Mouse (Mus musculus) liver, embryonic 11.5 days (tissue): ENCODE measurements around the gene Plekha6. TPM values are rescaled to one million over a fixed set of nuclear protein-coding genes. Genes with fewer than 3 reads are reported as not detected.
A peak's percentile ranks its signal among the peaks of the same experiment; 100 is the strongest.

ENCODE experiments used
- ATAC-seq: fragments of 200-750 bp; cut with Nextera tagmentation; replicated peaks from 2 replicates; pipeline ENCODE4 v1.8.0; 2017; ENCODE audit warnings: moderate number of reproducible peaks, mild to moderate bottlenecking, moderate TSS enrichment, moderate library complexity; ENCODE audit not compliant: low FRiP score
- DNase-seq: peaks from one replicate; pipeline ENCODE4 v3.0.0-alpha.2; 2017; ENCODE audit warnings: low spot score
- H3K27ac ChIP-seq: fragments of 300-500 bp; sonication (generic); 2 replicates; pipeline ENCODE4 v1.5.1; 2014; ENCODE audit warnings: mild to moderate bottlenecking, low read depth, low read length, control low read depth
- H3K27me3 ChIP-seq: fragments of 300-500 bp; sonication (generic); replicated peaks from 2 replicates; pipeline ENCODE4 v1.6.1; 2014; ENCODE audit warnings: low read length, mixed read lengths; ENCODE audit not compliant: control insufficient read depth, insufficient read depth
- H3K36me3 ChIP-seq: fragments of 300-500 bp; sonication (generic); 2 replicates; pipeline ENCODE4 v1.6.1; 2014; ENCODE audit warnings: mild to moderate bottlenecking, low read length, moderate library complexity, mixed read lengths; ENCODE audit not compliant: control insufficient read depth, insufficient read depth
- H3K4me1 ChIP-seq: fragments of 300-500 bp; sonication (generic); replicated peaks from 2 replicates; pipeline ENCODE4 v1.6.1; 2014; ENCODE audit warnings: low read length, mixed read lengths; ENCODE audit not compliant: control insufficient read depth, insufficient read depth
- H3K4me2 ChIP-seq: fragments of 300-500 bp; sonication (generic); 2 replicates; pipeline ENCODE4 v1.6.1; 2014; ENCODE audit warnings: mild to moderate bottlenecking, control low read depth, moderate library complexity
- H3K4me3 ChIP-seq: fragments of 300-500 bp; sonication (generic); 2 replicates; pipeline ENCODE4 v1.5.1; 2014; ENCODE audit warnings: low read depth, low read length, control low read depth
- H3K9ac ChIP-seq: fragments of 300-500 bp; sonication (generic); 2 replicates; pipeline ENCODE4 v1.6.1; 2014; ENCODE audit warnings: low read depth, low read length, control low read depth
- H3K9me3 ChIP-seq: fragments of 300-500 bp; sonication (generic); 2 replicates; pipeline ENCODE4 v1.6.1; 2016; ENCODE audit warnings: low read length, inconsistent platforms, mixed read lengths; ENCODE audit not compliant: control insufficient read depth
- WGBS: fragments of 180-500 bp; shearing (Covaris S2); extraction: QIAGEN DNeasy Blood & Tissue Kit; methylation state at CpG from one replicate; pipeline ENCODE4 v1.1.7; 2014; 5-methylcytosine and 5-hydroxymethylcytosine counted together
- polyA plus RNA-seq: library from polyadenylated mRNA; unstranded; fragments of >200 nt; fragmentation: Nextera tagmentation; extraction: Ambion mirVana; gene quantifications from 2 replicates; pipeline ENCODE4 v1.2.1, GENCODE M21; 2014

Plekha6 gene
- polyA plus RNA-seq, 1 experiment from 2014 or later, result 4.3 TPM

GRCm38 (mm10) chr1:133182016-133182705 lies 18.2 kb downstream of the Plekha6 start:
- DNase-seq (peak; percentile 44), ATAC-seq (no peak; the same call in 1 of the 2 replicates)
- H3K36me3 ChIP-seq, result no peaks in the 10 kb centered on the region
- no peaks in the 10 kb centered on the region for H3K9me3 ChIP-seq
- no peak overlapping the region for H3K27ac ChIP-seq
- peaks cover 11% of the 10 kb centered on the region; the same call in 1 of the 2 replicates for H3K4me1 ChIP-seq
- H3K27me3 ChIP-seq, result peaks cover 34% of the 10 kb centered on the region
- 2% methylated on average over 24 of the region's 25 CpGs for WGBS
- peak overlapping the region; percentile 44 for H3K4me3 ChIP-seq
- no peak overlapping the region for H3K9ac ChIP-seq
- peak overlapping the region; percentile 73 for H3K4me2 ChIP-seq

DNA sequence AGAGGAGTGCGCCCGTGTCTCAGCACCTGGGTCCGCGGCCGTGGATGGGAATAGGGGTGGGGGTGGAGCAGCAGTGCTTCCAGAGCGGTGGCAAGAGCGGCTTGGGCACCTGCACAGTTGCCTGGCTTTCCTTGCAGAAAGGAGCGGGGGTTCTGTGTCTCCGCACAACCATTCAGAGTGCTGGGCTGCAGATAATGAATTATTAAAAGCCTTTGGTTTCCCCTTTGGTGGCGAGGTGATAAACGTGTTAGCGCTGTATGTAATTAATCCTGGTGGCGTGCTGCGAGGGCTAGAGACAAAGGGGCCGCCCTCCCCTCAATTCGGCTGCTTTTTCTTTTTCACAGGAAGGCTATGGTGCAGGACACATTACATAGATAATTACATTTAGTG lies 18.7 kb downstream of the Plekha6 start:
- 5% methylated on average over 16 of the region's 16 CpGs for WGBS
- H3K27ac ChIP-seq, result no peak overlapping the region
- H3K4me1 ChIP-seq, result peaks cover 11% of the 10 kb centered on the region; the same call in 1 of the 2 replicates
- peak overlapping the region; percentile 35 for H3K4me3 ChIP-seq
- H3K9ac ChIP-seq, result no peak overlapping the region
- H3K27me3 ChIP-seq, result peaks cover 34% of the 10 kb centered on the region
- ATAC-seq (no peak), DNase-seq (no peak)
- H3K9me3 ChIP-seq, result no peaks in the 10 kb centered on the region
- H3K4me2 ChIP-seq, result peak overlapping the region; percentile 62
- no peaks in the 10 kb centered on the region for H3K36me3 ChIP-seq

GRCm38 (mm10) chr1:133183141-133183925 lies 19.3 kb downstream of the Plekha6 start:
- Histone ChIP-seq H3K4me1 (peaks cover 11% of the 10 kb centered on the region; the same call in 1 of the 2 replicates), H3K27me3 (peaks cover 34% of the 10 kb centered on the region), H3K9me3 (no peaks in the 10 kb centered on the region), H3K27ac (no peak overlapping the region), H3K4me3 (no peak overlapping the region), H3K9ac (no peak overlapping the region), H3K36me3 (no peaks in the 10 kb centered on the region), H3K4me2 (peak overlapping the region; percentile 62)
- DNase-seq (no peak), ATAC-seq (no peak)
- WGBS, result 42% methylated on average over 16 of the region's 16 CpGs

GRCm38 (mm10) chr1:133187948-133188680 lies 24.1 kb downstream of the Plekha6 start:
- Histone ChIP-seq H3K9me3 (no peaks in the 10 kb centered on the region), H3K4me3 (no peak overlapping the region), H3K36me3 (no peaks in the 10 kb centered on the region), H3K9ac (no peak overlapping the region), H3K27ac (no peak overlapping the region), H3K4me2 (no peak overlapping the region), H3K27me3 (peaks cover 7% of the 10 kb centered on the region), H3K4me1 (no peaks in the 10 kb centered on the region)
- DNase-seq, result no peak
- ATAC-seq, result no peak
- WGBS, result 31% methylated on average over 4 of the region's 4 CpGs

- WGBS, result 73% methylated on average over 8 of the region's 8 CpGs
- H3K36me3 ChIP-seq, result no peaks in the 10 kb centered on the region
- ATAC-seq (no peak), DNase-seq (no peak)
- H3K27ac ChIP-seq, result no peak overlapping the region
- H3K4me3 ChIP-seq, result no peak overlapping the region
- no peaks in the 10 kb centered on the region for H3K4me1 ChIP-seq
- no peak overlapping the region for H3K4me2 ChIP-seq
- no peak overlapping the region for H3K9ac ChIP-seq
- no peaks in the 10 kb centered on the region for H3K9me3 ChIP-seq
- H3K27me3 ChIP-seq, result peaks cover 1% of the 10 kb centered on the region
Measured at GRCm38 (mm10) chr1:133188719-133189118, 24.7 kb downstream of the Plekha6 start.

DNA sequence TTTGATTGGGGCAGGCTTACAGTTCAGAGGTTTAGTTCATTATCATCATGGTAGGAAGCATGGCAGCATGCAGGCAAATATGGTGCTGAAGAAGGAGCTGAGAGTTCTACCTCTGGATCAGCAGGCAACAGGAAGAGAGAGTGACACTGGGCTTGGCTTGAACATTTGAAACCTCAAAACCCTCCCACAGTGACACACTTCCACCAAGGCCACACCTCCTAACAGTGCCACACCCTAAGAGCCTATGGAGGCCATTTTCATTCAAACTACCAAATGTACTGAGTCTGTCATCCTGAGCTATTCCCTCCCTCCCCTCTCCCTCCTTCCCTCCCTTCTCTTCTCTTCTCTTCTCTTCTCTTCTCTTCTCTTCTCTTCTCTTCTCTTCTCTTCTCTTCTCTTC lies 25.5 kb downstream of the Plekha6 start:
- Histone ChIP-seq H3K27ac (no peak overlapping the region), H3K36me3 (no peaks in the 10 kb centered on the region), H3K4me2 (no peak overlapping the region), H3K27me3 (no peaks in the 10 kb centered on the region; the same call in 1 of the 2 replicates), H3K4me1 (no peaks in the 10 kb centered on the region), H3K9ac (no peak overlapping the region), H3K4me3 (no peak overlapping the region), H3K9me3 (no peaks in the 10 kb centered on the region)
- ATAC-seq, result no peak
- DNase-seq, result no peak

GRCm38 (mm10) chr1:133190550-133190949 lies 26.5 kb downstream of the Plekha6 start:
- H3K36me3 ChIP-seq, result no peaks in the 10 kb centered on the region
- H3K4me1 ChIP-seq, result no peaks in the 10 kb centered on the region
- no peaks in the 10 kb centered on the region for H3K27me3 ChIP-seq
- H3K9ac ChIP-seq, result no peak overlapping the region
- ATAC-seq, result no peak
- no peak overlapping the region for H3K4me2 ChIP-seq
- no peak overlapping the region for H3K27ac ChIP-seq
- 78% methylated on average over 9 of the region's 9 CpGs for WGBS
- DNase-seq, result no peak
- no peaks in the 10 kb centered on the region for H3K9me3 ChIP-seq
- no peak overlapping the region for H3K4me3 ChIP-seq

- Histone ChIP-seq H3K27ac (no peak overlapping the region), H3K9me3 (no peaks in the 10 kb centered on the region), H3K36me3 (no peaks in the 10 kb centered on the region), H3K4me1 (no peaks in the 10 kb centered on the region), H3K9ac (no peak overlapping the region), H3K27me3 (no peaks in the 10 kb centered on the region), H3K4me2 (no peak overlapping the region), H3K4me3 (no peak overlapping the region)
- DNase-seq (no peak), ATAC-seq (no peak)
- 40% methylated on average over 6 of the region's 6 CpGs for WGBS
Measured at GRCm38 (mm10) chr1:133196181-133196580, 32.2 kb downstream of the Plekha6 start.
